Mouse (Mus musculus) heart, postnatal 10 days (tissue): ENCODE measurements around the gene Gm3233. TPM values are rescaled to one million over a fixed set of nuclear protein-coding genes. Genes with fewer than 3 reads are reported as not detected.
A peak's percentile ranks its signal among the peaks of the same experiment; 100 is the strongest.
"Not testable (repeated sequence)": the region's sequence is repeated elsewhere in the genome, so short reads cannot be mapped to it uniquely, and the experiment has no call there.

Source experiments
- DNase-seq, 2 experiments: peaks; one replicate each; pipeline ENCODE4 v3.0.0; 2021
- intact Hi-C: fragments of 180-260 bp; cut with DNase I; formaldehyde crosslinking; loops from one replicate; pipeline ENCODE4 v1.15.1; 2025
- total RNA-seq, 2 experiments: library from RNA; stranded (reverse); gene quantifications; 2 replicates each; pipeline ENCODE4 v1.2.3; 2021

Gm3233 gene
- total RNA-seq, 2 experiments from 2014 or later = not detected

GRCm38 (mm10) chr10:77735928-77736327 is 23.6 kb downstream of the Gm3233 start:
- DNase-seq = no peak
- intact Hi-C loops = no loop called here

DNA sequence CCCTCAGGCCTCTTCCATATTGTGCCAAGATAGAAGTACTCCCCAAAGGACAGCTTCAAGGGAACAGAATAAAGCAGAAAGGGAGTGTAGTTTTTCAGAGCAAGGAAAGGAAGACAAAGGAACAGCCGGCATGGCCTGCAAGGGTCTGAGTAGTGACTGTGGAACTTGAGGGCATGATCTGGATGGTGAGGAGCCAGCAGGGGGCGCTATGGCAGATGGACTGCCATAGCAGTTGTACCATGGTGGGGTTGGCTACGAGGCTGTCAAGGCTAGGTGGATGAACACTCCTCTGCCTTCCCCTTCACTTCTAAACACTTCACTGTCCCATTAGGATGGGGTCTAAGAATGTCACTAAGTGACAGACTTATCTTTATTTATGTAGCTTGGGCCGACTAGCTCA is 30.2 kb downstream of the Gm3233 start:
- DNase-seq = peak in 1 of 2 experiments; percentile 3
- intact Hi-C loops = loop anchor here (5.0 kb wide), 1 partner anchor 153 kb away; no protein-coding TSS in a partner anchor

GRCm38 (mm10) chr10:77728280-77728679 is 31.2 kb downstream of the Gm3233 start:
- intact Hi-C loops = loop anchor here (5.0 kb wide), 1 partner anchor 154 kb away; no protein-coding TSS in a partner anchor
- DNase-seq = peak in 1 of 2 experiments; percentile 5

- intact Hi-C loops = loop anchor here (5.0 kb wide), 1 partner anchor 156 kb away; no protein-coding TSS in a partner anchor
- no peak for DNase-seq
Measured at GRCm38 (mm10) chr10:77726186-77726585, 33.3 kb downstream of the Gm3233 start, which contains the start of gene Gm10100. TSS of gene Gm10100 (plus strand) at chr10:77726486.

GRCm38 (mm10) chr10:77724855-77725254 is 34.6 kb downstream of the Gm3233 start:
- intact Hi-C loops = loop anchor here (5.0 kb wide), 1 partner anchor 157 kb away; no protein-coding TSS in a partner anchor
- no peak for DNase-seq

- DNase-seq, intact Hi-C loops: not testable (repeated sequence)
Measured at GRCm38 (mm10) chr10:77720299-77720698, 39.2 kb downstream of the Gm3233 start, which contains the start of gene Krtap12-1. TSS of gene Krtap12-1 (plus strand) at chr10:77720599.

DNA sequence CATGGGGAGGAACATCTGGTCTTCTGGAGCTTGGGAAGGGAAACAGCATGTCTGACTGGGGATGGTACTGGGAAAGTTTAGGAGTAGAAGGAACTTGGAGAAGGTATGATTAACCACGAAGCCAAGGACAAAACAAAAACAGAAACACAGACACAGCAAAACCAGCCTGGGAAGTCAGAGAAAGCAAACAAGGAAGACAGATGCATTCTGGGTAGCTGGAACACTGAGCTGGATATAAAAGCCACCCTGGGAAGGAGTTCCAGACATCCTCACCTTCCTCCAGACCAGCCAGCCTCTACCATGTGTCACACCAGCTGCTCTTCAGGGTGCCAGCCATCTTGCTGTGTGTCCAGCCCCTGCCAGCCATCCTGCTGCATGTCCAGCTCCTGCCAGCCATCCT is 44.0 kb downstream of the Gm3233 start, which contains the start of gene Gm10142:
Gm10142 (plus strand) TSS at position 301 of the 400 bp plus-strand sequence.
- DNase-seq = no peak
- intact Hi-C loops = no loop called here

- intact Hi-C loops = no loop called here
- no peak for DNase-seq
Measured at GRCm38 (mm10) chr10:77713734-77714133, 45.7 kb downstream of the Gm3233 start.

DNA sequence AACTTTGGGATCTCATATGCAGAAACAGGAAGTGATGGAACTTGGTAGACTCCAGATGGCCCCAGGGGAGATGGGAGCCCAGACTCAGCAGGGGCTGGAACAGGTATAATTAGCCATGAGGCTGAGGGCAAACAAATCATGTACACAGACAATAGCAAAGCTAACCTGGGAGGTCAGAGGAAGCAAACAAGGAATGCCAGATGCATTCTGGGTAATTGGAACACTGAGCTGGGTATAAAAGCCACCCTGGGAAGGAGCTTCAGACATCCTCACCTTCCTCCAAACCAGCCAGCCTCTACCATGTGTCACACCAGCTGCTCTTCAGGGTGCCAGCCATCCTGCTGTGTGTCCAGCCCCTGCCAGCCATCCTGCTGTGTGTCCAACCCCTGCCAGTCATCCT is 48.3 kb downstream of the Gm3233 start, which contains the start of gene Gm10024:
Gm10024 (plus strand) TSS at position 301 of the 400 bp plus-strand sequence.
- intact Hi-C loops = not testable (repeated sequence)

DNA sequence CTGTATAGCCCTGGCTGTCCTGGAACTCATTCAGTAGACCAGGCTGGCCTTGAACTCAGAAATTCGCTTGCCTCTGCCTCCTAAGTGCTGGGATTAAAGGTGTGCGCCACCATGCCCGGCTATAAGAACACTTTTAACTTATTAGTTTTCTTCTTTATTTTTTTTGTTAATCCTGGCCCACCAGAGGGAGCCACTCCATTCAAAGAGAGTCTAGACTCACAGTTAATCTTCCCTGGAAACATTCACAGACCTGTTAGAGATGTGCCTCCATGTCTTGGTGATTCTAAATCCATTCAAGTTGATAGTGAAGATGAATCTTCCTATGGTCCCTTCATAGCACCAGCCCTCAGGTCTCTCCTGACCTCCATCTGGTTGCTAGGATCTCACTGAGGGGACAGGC is 49.7 kb downstream of the Gm3233 start:
- intact Hi-C loops = no loop called here
- peak in 1 of 2 experiments; percentile 23 for DNase-seq

More for the DNA sequence above, 48.3 kb downstream of the Gm3233 start, which contains the start of gene Gm10024:
- not testable (repeated sequence) for DNase-seq

Other genes starting within 250 kb of the Gm3233 start
- 10 to 100 TPM; 11.7 to 12.0 TPM for gene Fam207a, start 243.9 kb downstream of the Gm3233 start, total RNA-seq
- gene Itgb2, start 229.4 kb downstream of the Gm3233 start, total RNA-seq = 1 to 10 TPM; 3.3 to 4.4 TPM
- gene Pttg1ip, start 178.0 kb downstream of the Gm3233 start, total RNA-seq = 100 to 1,000 TPM; 134 to 148 TPM
- 10 to 100 TPM; 68.3 to 79.2 TPM for gene Sumo3, start 153.6 kb downstream of the Gm3233 start, total RNA-seq
- gene Gm49325, start 153.5 kb downstream of the Gm3233 start, total RNA-seq = 10 to 100 TPM; 12.2 to 13.5 TPM
- 10 to 100 TPM; 57.7 to 68.8 TPM for gene Ube2g2, start 137.4 kb downstream of the Gm3233 start, total RNA-seq
- gene Tspear, start 73.1 kb downstream of the Gm3233 start, total RNA-seq = not detected
- gene Gm19402, start 68.9 kb downstream of the Gm3233 start, total RNA-seq = not detected
- not detected for gene Gm9508, start 62.4 kb downstream of the Gm3233 start, total RNA-seq
- not detected for gene Gm10272, start 53.1 kb downstream of the Gm3233 start, total RNA-seq
- not detected for gene Gm10024, start 48.2 kb downstream of the Gm3233 start, total RNA-seq
- gene Gm10142, start 43.9 kb downstream of the Gm3233 start, total RNA-seq = not detected
- not detected for gene Krtap12-1, start 39.1 kb downstream of the Gm3233 start, total RNA-seq
- gene Gm10100, start 33.2 kb downstream of the Gm3233 start, total RNA-seq = not detected
- not detected for gene Gm18596, start 17.0 kb downstream of the Gm3233 start, total RNA-seq
- gene Gm9736, start 8.3 kb downstream of the Gm3233 start, total RNA-seq = not detected
- not detected for gene Gm3238, start 11.6 kb upstream of the Gm3233 start, total RNA-seq
- gene Gm7138, start 17.3 kb upstream of the Gm3233 start, total RNA-seq = not detected
- not detected for gene Gm3250, start 22.9 kb upstream of the Gm3233 start, total RNA-seq
- gene Gm7137, start 28.5 kb upstream of the Gm3233 start, total RNA-seq = not detected
- gene Gm9639, start 35.4 kb upstream of the Gm3233 start, total RNA-seq = not detected
- not detected for gene Gm19668, start 39.5 kb upstream of the Gm3233 start, total RNA-seq
- not detected for gene Gm9507, start 52.2 kb upstream of the Gm3233 start, total RNA-seq
- not detected for gene Gm2696, start 55.0 kb upstream of the Gm3233 start, total RNA-seq
- gene Krtap10-4, start 67.4 kb upstream of the Gm3233 start, total RNA-seq = not detected
- not detected for gene Krtap10-10, start 76.3 kb upstream of the Gm3233 start, total RNA-seq
- gene Gm36176, start 87.1 kb upstream of the Gm3233 start, total RNA-seq = not detected
- not detected for gene Gm10318, start 93.2 kb upstream of the Gm3233 start, total RNA-seq
- gene Gm3285, start 102.3 kb upstream of the Gm3233 start, total RNA-seq = not detected
- gene Lrrc3, start 142.9 kb upstream of the Gm3233 start, total RNA-seq = 1 to 10 TPM; 1.3 to 1.9 TPM
- under 1 TPM; 0.14 to 0.40 TPM for gene Trpm2, start 210.9 kb upstream of the Gm3233 start, total RNA-seq
- gene 1810043G02Rik, start 218.8 kb upstream of the Gm3233 start, total RNA-seq = 1 to 10 TPM; 7.9 to 9.3 TPM